Mouse (Mus musculus): ENCODE measurements at regions not wholly inside any gene's neighbourhood (a gene's known extent, or its start where the extent isn't known, plus 50 kb on each side); places are given as distances from the start of the nearest gene placed in this dataset.
A peak's percentile ranks its signal among the peaks of the same experiment; 100 is the strongest.

GRCm38 (mm10) chr3:51145985-51146384 lies 78.3 kb upstream of the Noct start:
- DNase-seq (ENCODE audit: low spot score), result no peak

- no peak for DNase-seq (ENCODE audit: low spot score)
These were observed 74.2 kb upstream of the Noct start for GRCm38 (mm10) chr3:51150012-51150411.

DNA sequence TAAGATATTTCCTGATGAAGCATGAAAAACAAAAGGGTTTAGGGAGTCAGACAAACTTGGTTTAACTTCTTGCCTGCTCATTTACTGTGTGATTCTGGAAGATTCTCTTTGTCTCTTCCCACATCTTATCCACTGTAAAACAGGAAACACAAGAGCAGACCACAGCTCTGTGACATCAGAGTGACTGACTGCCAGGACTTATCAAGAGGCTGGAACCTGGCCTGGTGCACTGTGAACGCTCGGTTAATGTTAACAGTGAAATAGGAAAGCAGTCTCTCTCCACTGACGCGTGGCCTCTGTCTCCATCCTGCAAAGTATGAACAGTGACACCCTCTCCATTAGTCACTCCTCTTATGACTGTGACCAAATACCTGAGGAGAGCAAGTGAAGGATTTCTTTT lies 73.1 kb upstream of the Noct start:
- DNase-seq (ENCODE audit: low spot score), result no peak

DNA sequence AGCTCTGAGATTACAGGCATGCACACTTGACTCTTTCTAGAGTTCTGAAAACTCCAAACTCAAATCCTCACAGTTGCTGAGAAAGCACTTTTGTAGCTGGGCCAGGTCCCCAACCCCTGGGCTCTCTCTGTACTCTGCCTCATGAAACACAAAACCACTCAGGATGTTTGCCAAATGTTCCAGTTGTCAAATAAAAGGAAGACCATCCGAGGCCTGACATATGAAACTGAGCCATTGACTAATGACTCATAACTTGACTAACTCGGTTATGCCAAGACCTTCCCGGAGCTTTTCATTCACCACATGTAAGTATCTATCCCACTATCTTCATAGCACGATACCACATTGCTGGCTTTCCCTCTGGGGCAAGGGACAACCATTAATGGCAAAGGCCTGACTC lies 68.6 kb upstream of the Noct start:
- no peak for DNase-seq (ENCODE audit: low spot score)

GRCm38 (mm10) chr3:51156386-51157290 lies 67.6 kb upstream of the Noct start:
- DNase-seq (ENCODE audit: low spot score), result peak; percentile 42

DNA sequence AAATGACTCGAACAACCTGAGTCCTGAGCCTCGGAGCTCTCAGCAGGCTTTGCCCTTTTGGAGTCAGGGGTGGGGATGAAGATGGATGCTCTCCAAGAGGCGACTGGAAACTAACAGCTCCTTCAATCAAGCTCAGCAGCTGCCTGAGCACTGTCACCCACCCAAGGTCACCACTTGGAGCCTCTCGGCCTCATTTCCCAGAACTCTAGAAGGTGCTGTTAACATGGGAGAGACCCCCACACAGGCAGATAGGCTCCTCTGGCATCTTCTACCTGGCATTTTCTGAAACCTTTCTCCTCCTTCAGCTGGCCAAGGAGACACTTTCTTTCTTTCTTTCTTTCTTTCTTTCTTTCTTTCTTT lies 67.0 kb upstream of the Noct start:
- no peak for DNase-seq (ENCODE audit: low spot score)

DNA sequence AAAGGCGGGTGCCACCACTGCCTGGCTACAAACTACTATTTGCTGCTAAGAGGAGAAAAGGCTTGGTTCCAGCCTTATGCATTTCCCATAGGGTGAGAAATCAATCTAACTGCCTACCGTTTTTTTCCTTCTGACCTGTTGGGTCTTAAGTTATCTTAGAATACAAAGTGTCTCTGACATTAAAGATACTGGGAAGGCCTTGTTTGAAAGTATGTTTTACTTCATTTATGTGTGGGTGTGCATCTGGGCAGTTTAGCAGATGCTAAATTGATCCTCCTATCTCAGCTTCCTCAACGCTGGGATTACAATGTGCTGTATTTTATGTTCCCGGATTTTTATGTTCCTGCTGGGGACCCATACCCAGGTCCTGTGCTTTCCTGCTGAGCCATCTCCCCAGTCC lies 65.8 kb upstream of the Noct start:
- no peak for DNase-seq (ENCODE audit: low spot score)

GRCm38 (mm10) chr3:51159322-51159721 lies 64.9 kb upstream of the Noct start:
- no peak for DNase-seq (ENCODE audit: low spot score)

- DNase-seq (ENCODE audit: low spot score), result no peak
These were observed 64.4 kb upstream of the Noct start for GRCm38 (mm10) chr3:51159881-51160280.

DNA sequence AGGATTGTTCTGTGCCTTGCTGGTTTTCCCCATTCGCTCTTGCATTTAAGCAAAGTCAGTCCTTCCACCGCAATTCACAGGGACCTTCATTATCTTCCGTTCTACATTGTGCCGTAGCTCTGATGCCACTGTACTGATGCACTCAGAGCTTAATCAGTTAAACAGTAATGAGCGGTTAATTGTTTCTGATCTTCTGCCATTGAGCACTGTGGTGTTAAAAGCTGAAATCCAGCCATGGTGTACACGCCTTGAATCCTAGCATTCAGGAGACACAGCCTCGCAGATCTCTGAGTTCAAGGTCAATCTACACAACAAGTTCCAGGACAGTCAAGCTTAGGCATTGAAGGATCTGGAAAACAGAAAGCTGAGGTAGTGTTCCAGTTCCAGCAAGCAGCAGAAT lies 63.6 kb upstream of the Noct start:
- no peak for DNase-seq (ENCODE audit: low spot score)

- no peak for DNase-seq (ENCODE audit: low spot score)
These were observed 54.9 kb upstream of the Noct start for GRCm38 (mm10) chr3:51169150-51169925.

DNA sequence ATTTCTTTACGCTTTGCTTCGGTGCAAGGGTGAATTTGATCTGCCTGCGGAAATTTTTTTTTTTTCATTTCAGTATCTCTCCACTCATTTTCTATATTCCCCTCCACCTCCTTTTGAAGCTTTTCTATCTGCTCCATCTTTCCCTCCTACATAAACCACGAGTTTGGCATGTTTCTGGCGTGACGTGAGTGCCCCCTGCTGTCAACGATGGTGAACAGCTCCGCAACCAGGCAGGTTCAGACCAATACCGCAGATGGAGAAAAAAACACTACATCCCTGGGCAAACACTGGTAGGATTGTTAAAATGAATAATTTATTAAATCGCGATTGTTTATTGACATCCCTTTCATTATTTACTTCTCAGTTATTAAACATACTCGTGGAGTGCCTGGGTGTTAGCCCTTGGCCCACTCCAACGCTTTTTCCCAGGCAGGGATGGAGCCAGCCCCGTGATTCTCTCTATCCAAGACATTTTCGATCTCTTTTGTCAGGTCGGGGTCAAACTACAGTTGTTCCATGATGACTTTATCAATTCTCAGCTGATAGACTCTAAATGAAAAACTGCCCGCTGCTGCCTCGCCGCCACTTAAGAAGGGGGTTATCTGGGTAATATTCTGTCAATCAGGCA lies 53.9 kb upstream of the Noct start:
- DNase-seq (ENCODE audit: low spot score), result peak; percentile 77
